Mouse (Mus musculus) hindbrain, embryonic 11.5 days (tissue): ENCODE measurements around the gene Mmel1. TPM values are rescaled to one million over a fixed set of nuclear protein-coding genes. Genes with fewer than 3 reads are reported as not detected.

ENCODE experiments used
- ATAC-seq: fragments of 200-750 bp; cut with Nextera tagmentation; 2 replicates; pipeline ENCODE4 v1.8.0; 2017; ENCODE audit warnings: mild to moderate bottlenecking, moderate TSS enrichment, moderate library complexity; ENCODE audit not compliant: low FRiP score
- DNase-seq: peaks from one replicate; pipeline ENCODE4 v3.0.0-alpha.2; 2015; ENCODE audit warnings: low spot score
- H3K27ac ChIP-seq: fragments of 300-500 bp; sonication (generic); 2 replicates; pipeline ENCODE4 v1.5.1; 2014; ENCODE audit warnings: mild to moderate bottlenecking, low read depth, low read length
- H3K27me3 ChIP-seq: fragments of 300-500 bp; sonication (generic); 2 replicates; pipeline ENCODE4 v1.6.1; 2014; ENCODE audit warnings: mild to moderate bottlenecking, low read length, moderate library complexity, mixed read lengths; ENCODE audit not compliant: control insufficient read depth, insufficient read depth
- H3K36me3 ChIP-seq: fragments of 300-500 bp; sonication (generic); 2 replicates; pipeline ENCODE4 v1.6.1; 2014; ENCODE audit warnings: mild to moderate bottlenecking, low read length, moderate library complexity, mixed read lengths; ENCODE audit not compliant: control insufficient read depth, insufficient read depth
- H3K4me1 ChIP-seq: fragments of 300-500 bp; sonication (generic); replicated peaks from 2 replicates; pipeline ENCODE4 v1.6.1; 2014; ENCODE audit warnings: low read length, mixed read lengths; ENCODE audit not compliant: control insufficient read depth, insufficient read depth
- H3K4me2 ChIP-seq: fragments of 300-500 bp; sonication (generic); replicated peaks from 2 replicates; pipeline ENCODE4 v1.6.1; 2014; ENCODE audit warnings: mild to moderate bottlenecking, low read depth, low read length
- H3K4me3 ChIP-seq: fragments of 300-500 bp; sonication (generic); 2 replicates; pipeline ENCODE4 v1.5.1; 2014; ENCODE audit warnings: low read depth, low read length
- H3K9ac ChIP-seq: fragments of 300-500 bp; sonication (generic); 2 replicates; pipeline ENCODE4 v1.6.1; 2014; ENCODE audit warnings: low read depth, low read length
- H3K9me3 ChIP-seq: fragments of 300-500 bp; sonication (generic); 2 replicates; pipeline ENCODE4 v1.6.1; 2016; ENCODE audit warnings: low read length; ENCODE audit not compliant: control insufficient read depth
- WGBS: fragments of 180-500 bp; shearing (Covaris S2); extraction: QIAGEN DNeasy Blood & Tissue Kit; methylation state at CpG from one replicate; pipeline ENCODE4 v1.1.7; 2014; 5-methylcytosine and 5-hydroxymethylcytosine counted together
- polyA plus RNA-seq: library from polyadenylated mRNA; unstranded; fragments of >200 nt; fragmentation: Nextera tagmentation; extraction: Ambion mirVana; gene quantifications from 2 replicates; pipeline ENCODE4 v1.2.1, GENCODE M21; 2014

The Mmel1 gene
- polyA plus RNA-seq: 0.48 and 0.56 TPM in 2 replicates

DNA sequence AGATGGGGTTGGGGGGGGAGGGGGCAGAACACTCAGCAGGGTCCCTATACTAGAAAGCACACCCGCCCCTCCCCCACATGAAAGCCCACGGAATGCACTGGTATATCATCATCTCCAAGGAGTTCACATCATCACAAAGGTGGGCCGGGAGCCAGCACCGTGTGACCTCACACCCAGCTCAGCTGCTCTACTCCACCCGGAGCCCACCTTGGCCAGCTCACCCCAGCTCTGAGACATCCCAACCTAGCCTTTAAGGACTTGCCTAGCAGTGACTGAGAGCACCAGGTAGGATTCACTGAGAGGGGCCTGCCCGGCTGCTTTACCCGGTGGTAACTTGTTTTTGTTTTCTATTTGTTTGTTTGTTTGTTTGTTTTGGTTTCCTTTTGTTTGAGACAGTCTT is at the start of gene Mmel1:
Mmel1 (plus strand) TSS at position 146 of the 400 bp plus-strand sequence.
- DNase-seq: no peak
- Histone ChIP-seq H3K4me3 (no peak within 1 kb of the TSS), H3K36me3 (no peaks in the 10 kb centered on the region), H3K4me1 (peaks cover 8% of the 10 kb centered on the region), H3K4me2 (no peak within 1 kb of the TSS), H3K9me3 (no peaks in the 10 kb centered on the region), H3K27ac (no peak within 1 kb of the TSS), H3K27me3 (0 out of 2 replicates have a peak, but pooled peaks cover 2% of the 10 kb centered on the region), H3K9ac (no peak within 1 kb of the TSS)
- WGBS: 90% methylated on average over 7 of the region's 7 CpGs
- no peak for ATAC-seq

- 0 out of 2 replicates have a peak, but pooled peaks cover 2% of the 10 kb centered on the region for H3K4me1 ChIP-seq
- H3K9me3 ChIP-seq: no peaks in the 10 kb centered on the region
- H3K27me3 ChIP-seq: no peaks in the 10 kb centered on the region
- H3K27ac ChIP-seq: no peak overlapping the region
- ATAC-seq (peak; percentile 54; the same call in 1 of the 2 replicates), DNase-seq (peak; percentile 80)
- H3K4me2 ChIP-seq: no peak overlapping the region
- H3K9ac ChIP-seq: no peak overlapping the region
- no peaks in the 10 kb centered on the region for H3K36me3 ChIP-seq
- 33% methylated on average over 6 of the region's 6 CpGs for WGBS
- H3K4me3 ChIP-seq: no peak overlapping the region
Observed at GRCm38 (mm10) chr4:154825662-154826061, 43.7 kb upstream of the Mmel1 start.

DNA sequence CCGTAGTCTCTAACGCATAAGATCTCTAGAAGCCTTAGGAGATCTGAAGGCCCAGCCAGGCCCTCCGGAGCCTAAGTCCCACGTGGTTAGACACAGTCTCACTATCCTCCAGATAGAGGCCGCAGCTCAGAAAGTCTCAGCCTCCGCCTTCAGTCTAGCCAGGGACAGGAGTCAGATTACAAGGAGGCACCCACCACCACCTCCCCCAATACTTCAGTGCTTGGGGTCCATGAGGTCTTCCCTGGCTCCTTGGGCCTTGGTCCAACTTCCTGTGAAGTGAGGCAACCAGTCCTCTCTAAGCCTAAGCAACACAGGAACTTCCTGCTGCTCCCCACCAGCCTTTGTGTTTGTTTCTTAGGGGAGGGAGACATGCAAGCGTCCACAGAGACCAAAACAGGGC is 43.2 kb upstream of the Mmel1 start:
- Histone ChIP-seq H3K9ac (no peak overlapping the region), H3K27ac (no peak overlapping the region), H3K4me3 (no peak overlapping the region), H3K36me3 (no peaks in the 10 kb centered on the region), H3K4me2 (no peak overlapping the region), H3K4me1 (0 out of 2 replicates have a peak, but pooled peaks cover 2% of the 10 kb centered on the region), H3K27me3 (no peaks in the 10 kb centered on the region), H3K9me3 (no peaks in the 10 kb centered on the region)
- ATAC-seq: 0 out of 2 replicates have a peak, but pooled peaks have one; percentile 19
- whole genome bisulfite sequencing: 65% methylated on average over 7 of the region's 7 CpGs
- DNase-seq: no peak

DNA sequence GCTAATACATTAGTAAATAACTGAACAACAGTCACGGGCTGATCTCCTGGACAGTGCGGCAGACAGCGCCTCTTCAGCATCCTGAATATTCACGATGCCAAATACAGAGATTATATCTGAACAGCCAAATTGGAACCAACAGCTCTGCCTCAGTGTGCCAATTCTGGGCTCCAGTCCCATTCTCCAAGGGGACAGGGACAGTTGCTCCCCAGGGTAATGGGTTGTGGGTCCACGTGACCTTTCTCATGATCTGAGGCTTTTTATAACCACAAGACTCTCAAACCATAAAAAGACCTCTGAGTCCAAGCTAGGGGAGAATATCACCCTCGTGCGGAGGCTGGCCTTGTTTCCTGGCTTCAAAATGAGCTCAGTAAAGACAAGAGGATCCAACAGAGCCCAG is 42.2 kb upstream of the Mmel1 start:
- WGBS: 90% methylated on average over 7 of the region's 7 CpGs
- H3K9ac ChIP-seq: no peak overlapping the region
- ATAC-seq (no peak), DNase-seq (no peak)
- H3K9me3 ChIP-seq: no peaks in the 10 kb centered on the region
- no peaks in the 10 kb centered on the region for H3K36me3 ChIP-seq
- no peak overlapping the region for H3K27ac ChIP-seq
- no peaks in the 10 kb centered on the region for H3K27me3 ChIP-seq
- no peak overlapping the region for H3K4me2 ChIP-seq
- H3K4me1 ChIP-seq: 0 out of 2 replicates have a peak, but pooled peaks cover 2% of the 10 kb centered on the region
- H3K4me3 ChIP-seq: no peak overlapping the region

GRCm38 (mm10) chr4:154827861-154828610 is 41.3 kb upstream of the Mmel1 start:
- H3K4me2 ChIP-seq: no peak overlapping the region
- H3K9ac ChIP-seq: no peak overlapping the region
- H3K4me3 ChIP-seq: no peak overlapping the region
- ATAC-seq (no peak), DNase-seq (no peak)
- H3K4me1 ChIP-seq: 0 out of 2 replicates have a peak, but pooled peaks cover 2% of the 10 kb centered on the region
- no peaks in the 10 kb centered on the region for H3K27me3 ChIP-seq
- H3K27ac ChIP-seq: no peak overlapping the region
- 46% methylated on average over 10 of the region's 10 CpGs for WGBS
- H3K36me3 ChIP-seq: no peaks in the 10 kb centered on the region
- no peaks in the 10 kb centered on the region for H3K9me3 ChIP-seq

GRCm38 (mm10) chr4:154831915-154832573 is 37.3 kb upstream of the Mmel1 start:
- H3K4me3 ChIP-seq: no peak overlapping the region
- H3K36me3 ChIP-seq: no peaks in the 10 kb centered on the region
- WGBS: 59% methylated on average over 9 of the region's 9 CpGs
- no peaks in the 10 kb centered on the region for H3K9me3 ChIP-seq
- no peak for DNase-seq
- 0 out of 2 replicates have a peak, but pooled peaks cover 2% of the 10 kb centered on the region for H3K4me1 ChIP-seq
- H3K27me3 ChIP-seq: no peaks in the 10 kb centered on the region
- ATAC-seq: no peak
- no peak overlapping the region for H3K27ac ChIP-seq
- no peak overlapping the region for H3K4me2 ChIP-seq
- H3K9ac ChIP-seq: no peak overlapping the region

- no peaks in the 10 kb centered on the region for H3K4me1 ChIP-seq
- H3K36me3 ChIP-seq: no peaks in the 10 kb centered on the region
- no peak for DNase-seq
- 0 out of 2 replicates have a peak, but pooled peaks have one; percentile 49 for ATAC-seq
- no peak overlapping the region for H3K9ac ChIP-seq
- H3K27me3 ChIP-seq: no peaks in the 10 kb centered on the region
- H3K9me3 ChIP-seq: no peaks in the 10 kb centered on the region
- no peak overlapping the region for H3K4me2 ChIP-seq
- H3K27ac ChIP-seq: no peak overlapping the region
- H3K4me3 ChIP-seq: no peak overlapping the region
- WGBS: 83% methylated on average over 7 of the region's 7 CpGs
Observed at GRCm38 (mm10) chr4:154836183-154836915, 33.0 kb upstream of the Mmel1 start.

DNA sequence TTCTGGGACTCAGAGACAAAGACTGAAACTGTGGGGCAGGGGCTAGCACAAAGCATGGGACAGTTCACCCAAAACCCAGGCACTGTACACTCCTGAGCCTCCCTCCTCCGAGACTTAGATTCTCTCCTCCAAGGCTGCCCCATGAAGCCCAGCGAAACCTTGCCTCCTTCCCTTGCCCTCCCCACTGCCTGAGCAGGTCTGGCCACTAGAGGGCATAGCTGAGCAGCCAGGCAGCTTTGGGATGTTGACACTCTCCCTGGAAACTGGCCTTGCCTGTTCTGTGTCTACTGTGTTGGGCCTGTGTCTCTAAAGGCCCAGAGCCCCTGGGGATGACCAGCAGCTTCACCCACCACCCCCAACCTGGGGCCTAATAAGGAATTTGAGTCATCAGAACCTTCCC is 32.2 kb upstream of the Mmel1 start, which contains the start of gene Ttc34:
Ttc34 (plus strand) TSS at position 290 of the 400 bp plus-strand sequence.
- Histone ChIP-seq H3K4me1 (no peaks in the 10 kb centered on the region), H3K27ac (no peak within 1 kb of the TSS), H3K27me3 (no peaks in the 10 kb centered on the region), H3K9ac (no peak within 1 kb of the TSS), H3K36me3 (no peaks in the 10 kb centered on the region), H3K4me3 (no peak within 1 kb of the TSS), H3K9me3 (no peaks in the 10 kb centered on the region), H3K4me2 (no peak within 1 kb of the TSS)
- DNase-seq: peak; percentile 61
- no peak for ATAC-seq
- WGBS: 56% methylated on average over 2 of the region's 2 CpGs
